Mouse (Mus musculus): ENCODE measurements around the gene Gm6268.

GRCm38 (mm10) chrX:36419153-36419552 is 18.1 kb downstream of the Gm6268 start:
- TF ChIP-seq CTCF (IDR thresholded peaks at IDR 0.05; ENCODE audit: low read depth), result no peak
- no peak for TF ChIP-seq EP300 (IDR thresholded peaks at IDR 0.05; ENCODE audit: low read depth)

All from heart, postnatal 0 days (tissue).